Mouse (Mus musculus) kidney, adult 2 months (tissue): ENCODE measurements at regions not wholly inside any gene's neighbourhood (a gene's known extent, or its start where the extent isn't known, plus 50 kb on each side); places are given as distances from the start of the nearest gene placed in this dataset.

ENCODE experiments used
- CTCF ChIP-seq: fragments of 200-500 bp; conservative IDR thresholded peaks from 2 replicates; pipeline ENCODE4 v1.5.1; 2011; ENCODE audit warnings: low read depth, mild to moderate bottlenecking, control low read depth, low read length, moderate library complexity, mixed read lengths; ENCODE audit not compliant: insufficient read depth, insufficient read length
- POLR2A ChIP-seq: fragments of 200-500 bp; IDR thresholded peaks from one replicate; pipeline ENCODE4 v1.6.1; 2011; ENCODE audit warnings: low read depth, low read length, control low read depth

DNA sequence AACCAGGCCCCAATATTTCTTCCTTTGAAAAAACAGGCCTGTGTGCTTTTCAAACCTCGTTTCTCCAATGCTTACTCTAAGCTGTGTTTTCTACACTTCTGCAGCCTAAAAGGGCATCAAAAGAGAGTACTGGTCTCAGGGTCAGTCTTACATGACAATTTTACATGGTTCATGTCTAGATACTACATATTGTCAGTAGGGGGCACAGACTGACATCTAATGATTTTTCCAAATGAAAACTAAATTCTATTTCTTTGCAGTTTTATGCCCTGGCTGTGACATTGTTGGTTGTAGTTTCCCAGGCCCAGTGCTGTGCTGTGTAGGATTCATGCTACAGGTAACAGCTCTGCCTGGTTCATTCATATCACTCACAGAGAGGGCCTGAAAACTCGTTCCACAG is 248.7 kb upstream of the Megf9 start:
- TF ChIP-seq CTCF: no peak
- TF ChIP-seq POLR2A: no peak
